Mouse (Mus musculus) heart, adult 2 months (tissue): ENCODE results near the gene Ccdc121.

ENCODE experiments used
- CTCF ChIP-seq: fragments of 200-600 bp; IDR thresholded peaks from 2 replicates; pipeline ENCODE4 v1.8.1; 2022; ENCODE audit warnings: antibody characterized with exemption, mild to moderate bottlenecking, moderate library complexity
- EP300 ChIP-seq: fragments of 200-500 bp; IDR thresholded peaks from 2 replicates; pipeline ENCODE4 v1.6.1; 2011; ENCODE audit warnings: low read depth, low read length, control low read depth; ENCODE audit not compliant: insufficient read depth
- POLR2A ChIP-seq: fragments of 200-500 bp; IDR thresholded peaks from 2 replicates; pipeline ENCODE4 v1.6.1; 2011; ENCODE audit warnings: mild to moderate bottlenecking, low read depth, low read length, control low read depth; ENCODE audit not compliant: insufficient read depth

- TF ChIP-seq POLR2A, result no peak
- no peak for TF ChIP-seq CTCF
- TF ChIP-seq EP300, result no peak
Measured at GRCm38 (mm10) chr1:181476141-181476540, 35.1 kb downstream of the Ccdc121 start.
